Mouse (Mus musculus): Measurements from ENCODE around the gene Timm17a. TPM values are rescaled to one million over a fixed set of nuclear protein-coding genes. Genes with fewer than 3 reads are reported as not detected.

Gene Timm17a
- polyA plus RNA-seq, 1 experiment from 2014 or later = 374 TPM

DNA sequence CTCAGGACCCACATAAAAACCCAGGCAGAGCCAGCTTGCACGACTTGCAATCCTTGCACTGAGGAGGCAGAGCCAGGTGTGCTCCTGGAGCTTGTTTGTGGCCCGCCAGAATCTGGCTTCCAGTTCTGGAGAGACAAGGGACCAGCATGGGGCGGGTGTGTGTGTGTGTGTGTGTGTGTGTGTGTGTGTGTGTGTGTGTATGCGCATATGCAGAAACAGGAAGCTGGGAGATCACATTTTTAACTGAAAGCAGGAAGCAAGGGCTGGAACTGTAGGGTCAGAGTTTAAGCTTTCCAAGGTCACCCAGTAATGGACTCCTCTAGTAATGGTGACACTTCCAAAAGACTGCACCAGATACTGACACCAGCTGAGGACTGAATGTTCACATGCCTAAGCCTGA lies 30.4 kb upstream of the Timm17a start:
- Histone ChIP-seq H3K4me1 (ENCODE audit: control insufficient read depth in 2 of 2, insufficient read depth in 2 of 2, low read length in 2 of 2) (peaks cover 7 to 13% of the 10 kb centered on the region in 2 experiments), H3K36me3 (ENCODE audit: control insufficient read depth, insufficient read depth, low read length) (no peaks in the 10 kb centered on the region), H3K27me3 (ENCODE audit: control insufficient read depth, insufficient read depth, low read length) (no peaks in the 10 kb centered on the region), H3K27ac (replicated peaks in 1 of 2; ENCODE audit: control insufficient read depth in 1 of 2, insufficient read depth in 1 of 2, low read depth in 2 of 2, low read length in 2 of 2) (no peak overlapping the region), H3K9me3 (ENCODE audit: control insufficient read depth, low read length) (no peaks in the 10 kb centered on the region), H3K9ac (ENCODE audit: low read length) (no peak overlapping the region), H3K4me2 (ENCODE audit: low read length) (no peak overlapping the region), H3K4me3 (ENCODE audit: control insufficient read depth in 1 of 2, insufficient read depth in 1 of 2, low read depth in 1 of 2, low read length in 2 of 2) (no peak overlapping the region)
- 63% methylated on average over 4 of the region's 4 CpGs for WGBS
- ATAC-seq (ENCODE audit: insufficient number of reproducible peaks, insufficient read depth, low FRiP score, low read depth) = no peak

- Histone ChIP-seq H3K4me1 (ENCODE audit: control insufficient read depth in 2 of 2, insufficient read depth in 2 of 2, low read length in 2 of 2) (peaks cover 0 to under 1% of the 10 kb centered on the region in 2 experiments; a peak in 1 of 4 replicates), H3K4me3 (ENCODE audit: control insufficient read depth in 1 of 2, insufficient read depth in 1 of 2, low read depth in 1 of 2, low read length in 2 of 2) (no peak overlapping the region), H3K9me3 (ENCODE audit: control insufficient read depth, low read length) (no peaks in the 10 kb centered on the region), H3K36me3 (ENCODE audit: control insufficient read depth, insufficient read depth, low read length) (no peaks in the 10 kb centered on the region), H3K27ac (replicated peaks in 1 of 2; ENCODE audit: control insufficient read depth in 1 of 2, insufficient read depth in 1 of 2, low read depth in 2 of 2, low read length in 2 of 2) (no peak overlapping the region), H3K9ac (ENCODE audit: low read length) (no peak overlapping the region), H3K4me2 (ENCODE audit: low read length) (no peak overlapping the region), H3K27me3 (ENCODE audit: control insufficient read depth, insufficient read depth, low read length) (no peaks in the 10 kb centered on the region)
- ATAC-seq (ENCODE audit: insufficient number of reproducible peaks, insufficient read depth, low FRiP score, low read depth) = no peak
- 80% methylated on average over 8 of the region's 8 CpGs for WGBS
Measured at GRCm38 (mm10) chr1:135341947-135342346, 28.4 kb upstream of the Timm17a start.

GRCm38 (mm10) chr1:135330578-135330977 lies 17.0 kb upstream of the Timm17a start:
- ATAC-seq (ENCODE audit: insufficient number of reproducible peaks, insufficient read depth, low FRiP score, low read depth) = no peak
- no peaks in the 10 kb centered on the region for H3K9me3 ChIP-seq (ENCODE audit: control insufficient read depth, low read length)
- H3K4me2 ChIP-seq (ENCODE audit: low read length) = no peak overlapping the region
- no peaks in the 10 kb centered on the region for H3K27me3 ChIP-seq (ENCODE audit: control insufficient read depth, insufficient read depth, low read length)
- H3K36me3 ChIP-seq (ENCODE audit: control insufficient read depth, insufficient read depth, low read length) = no peaks in the 10 kb centered on the region
- no peak overlapping the region for H3K27ac ChIP-seq (replicated peaks in 1 of 2; ENCODE audit: control insufficient read depth in 1 of 2, insufficient read depth in 1 of 2, low read depth in 2 of 2, low read length in 2 of 2)
- peaks cover 9 to 12% of the 10 kb centered on the region in 2 experiments; a peak in 2 of 4 replicates for H3K4me1 ChIP-seq (ENCODE audit: control insufficient read depth in 2 of 2, insufficient read depth in 2 of 2, low read length in 2 of 2)
- H3K9ac ChIP-seq (ENCODE audit: low read length) = no peak overlapping the region
- no peak overlapping the region for H3K4me3 ChIP-seq (ENCODE audit: control insufficient read depth in 1 of 2, insufficient read depth in 1 of 2, low read depth in 1 of 2, low read length in 2 of 2)
- 54% methylated on average over 6 of the region's 6 CpGs for WGBS

GRCm38 (mm10) chr1:135328368-135328767 lies 14.8 kb upstream of the Timm17a start:
- peaks cover 10 to 11% of the 10 kb centered on the region in 2 experiments; a peak in 1 of 4 replicates for H3K4me1 ChIP-seq (ENCODE audit: control insufficient read depth in 2 of 2, insufficient read depth in 2 of 2, low read length in 2 of 2)
- ATAC-seq (ENCODE audit: insufficient number of reproducible peaks, insufficient read depth, low FRiP score, low read depth) = no peak
- no peak overlapping the region for H3K9ac ChIP-seq (ENCODE audit: low read length)
- no peak overlapping the region for H3K4me3 ChIP-seq (ENCODE audit: control insufficient read depth in 1 of 2, insufficient read depth in 1 of 2, low read depth in 1 of 2, low read length in 2 of 2)
- H3K36me3 ChIP-seq (ENCODE audit: control insufficient read depth, insufficient read depth, low read length) = no peaks in the 10 kb centered on the region
- no peak overlapping the region for H3K4me2 ChIP-seq (ENCODE audit: low read length)
- 76% methylated on average over 5 of the region's 5 CpGs for WGBS
- H3K27ac ChIP-seq (replicated peaks in 1 of 2; ENCODE audit: control insufficient read depth in 1 of 2, insufficient read depth in 1 of 2, low read depth in 2 of 2, low read length in 2 of 2) = no peak overlapping the region
- no peaks in the 10 kb centered on the region for H3K9me3 ChIP-seq (ENCODE audit: control insufficient read depth, low read length)
- H3K27me3 ChIP-seq (ENCODE audit: control insufficient read depth, insufficient read depth, low read length) = no peaks in the 10 kb centered on the region

DNA sequence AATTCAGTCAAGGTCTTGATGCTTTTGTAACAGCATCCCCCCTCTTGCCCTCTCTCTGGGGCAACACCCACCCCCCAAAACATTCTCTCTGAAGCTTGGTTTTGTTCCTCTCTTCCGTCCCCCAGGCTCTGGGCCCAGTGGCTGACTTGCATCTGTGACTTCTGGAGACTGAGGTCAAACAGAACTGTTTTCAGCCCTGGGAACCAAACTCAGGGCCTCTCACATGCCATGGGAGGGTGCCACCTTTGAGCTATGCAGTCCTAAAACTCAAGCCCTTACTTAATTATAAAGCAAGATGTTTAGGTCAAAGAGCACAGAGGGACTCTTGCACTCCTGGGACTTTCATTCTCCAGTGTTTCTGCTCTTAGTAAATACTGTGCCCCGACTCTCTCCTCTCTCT lies 12.4 kb upstream of the Timm17a start:
- Histone ChIP-seq H3K9ac (ENCODE audit: low read length) (no peak overlapping the region), H3K27ac (replicated peaks in 1 of 2; ENCODE audit: control insufficient read depth in 1 of 2, insufficient read depth in 1 of 2, low read depth in 2 of 2, low read length in 2 of 2) (no peak overlapping the region), H3K4me2 (ENCODE audit: low read length) (peak overlapping the region; percentile 53; the same call in 1 of the 2 replicates), H3K4me3 (ENCODE audit: control insufficient read depth in 1 of 2, insufficient read depth in 1 of 2, low read depth in 1 of 2, low read length in 2 of 2) (peak overlapping the region in 1 of 2 experiments; percentile 27; a peak in 1 of 4 replicates), H3K4me1 (ENCODE audit: control insufficient read depth in 2 of 2, insufficient read depth in 2 of 2, low read length in 2 of 2) (peaks cover 3 to 4% of the 10 kb centered on the region in 2 experiments; a peak in 1 of 4 replicates), H3K27me3 (ENCODE audit: control insufficient read depth, insufficient read depth, low read length) (no peaks in the 10 kb centered on the region), H3K36me3 (ENCODE audit: control insufficient read depth, insufficient read depth, low read length) (no peaks in the 10 kb centered on the region), H3K9me3 (ENCODE audit: control insufficient read depth, low read length) (no peaks in the 10 kb centered on the region)
- WGBS = 73% methylated on average over 2 of the region's 2 CpGs
- ATAC-seq (ENCODE audit: insufficient number of reproducible peaks, insufficient read depth, low FRiP score, low read depth) = no peak

DNA sequence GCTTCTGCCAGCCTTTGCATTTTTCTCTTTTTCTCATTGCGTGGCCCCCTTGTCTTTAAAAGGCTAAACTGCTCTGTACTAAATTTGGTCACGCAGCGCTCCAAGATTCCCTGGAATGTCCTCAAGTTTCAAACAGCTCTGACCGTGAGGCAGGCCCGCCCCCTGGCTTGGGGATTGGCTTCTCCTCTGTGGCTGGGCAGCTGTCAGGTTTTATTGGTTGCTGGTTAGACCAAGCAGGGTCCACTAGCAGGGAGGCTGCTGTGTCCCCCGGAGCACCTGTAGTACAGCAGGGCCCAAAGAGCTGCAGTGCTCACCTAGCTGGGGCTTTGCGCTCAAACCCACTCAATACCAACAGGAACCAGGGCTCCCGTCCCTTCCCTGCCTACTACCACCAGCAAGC lies 11.0 kb upstream of the Timm17a start, which contains the start of gene Lmod1:
Lmod1 (plus strand) TSS at position 237 of the 400 bp plus-strand sequence.
- H3K9me3 ChIP-seq (ENCODE audit: control insufficient read depth, low read length) = no peaks in the 10 kb centered on the region
- H3K27ac ChIP-seq (replicated peaks in 1 of 2; ENCODE audit: control insufficient read depth in 1 of 2, insufficient read depth in 1 of 2, low read depth in 2 of 2, low read length in 2 of 2) = 0 out of 4 replicates have a peak within 1 kb of the TSS, but pooled peaks of 1 of the 2 experiments have one; percentile 8
- ATAC-seq (ENCODE audit: insufficient number of reproducible peaks, insufficient read depth, low FRiP score, low read depth) = no peak
- H3K4me3 ChIP-seq (ENCODE audit: control insufficient read depth in 1 of 2, insufficient read depth in 1 of 2, low read depth in 1 of 2, low read length in 2 of 2) = peak within 1 kb of the TSS; percentile 27
- no peaks in the 10 kb centered on the region for H3K36me3 ChIP-seq (ENCODE audit: control insufficient read depth, insufficient read depth, low read length)
- peaks cover 3 to 4% of the 10 kb centered on the region in 2 experiments; a peak in 1 of 4 replicates for H3K4me1 ChIP-seq (ENCODE audit: control insufficient read depth in 2 of 2, insufficient read depth in 2 of 2, low read length in 2 of 2)
- H3K4me2 ChIP-seq (ENCODE audit: low read length) = peak within 1 kb of the TSS; percentile 53
- no peaks in the 10 kb centered on the region for H3K27me3 ChIP-seq (ENCODE audit: control insufficient read depth, insufficient read depth, low read length)
- WGBS = 13% methylated on average over 8 of the region's 8 CpGs
- H3K9ac ChIP-seq (ENCODE audit: low read length) = peak within 1 kb of the TSS; percentile 57

DNA sequence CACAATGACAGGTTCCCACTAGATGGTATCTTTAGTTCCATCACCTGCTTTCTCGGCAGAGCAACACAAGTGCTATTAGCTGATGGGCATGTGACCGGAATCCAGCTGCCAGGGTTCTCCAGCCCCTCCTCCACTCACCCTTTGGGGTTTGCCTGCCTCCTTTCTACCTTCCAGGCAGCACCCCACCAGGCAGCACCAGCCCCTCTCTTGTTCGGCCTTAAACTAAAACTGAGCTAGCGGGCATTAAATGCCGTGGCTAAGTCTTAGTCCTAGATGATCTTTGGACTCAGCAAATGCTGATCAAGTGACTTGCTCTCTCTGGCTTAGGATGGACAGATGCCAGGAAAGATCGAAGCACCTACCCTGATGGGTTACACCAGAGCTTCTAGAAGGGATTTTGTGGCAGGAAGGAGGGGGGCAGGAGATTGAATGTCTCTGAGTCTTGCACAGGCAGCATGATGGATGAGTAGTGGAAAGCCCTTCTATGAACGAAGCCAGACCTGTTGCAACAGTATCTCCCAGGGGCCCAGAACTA lies 9.9 kb upstream of the Timm17a start:
- 82% methylated on average over 7 of the region's 7 CpGs for WGBS
- no peaks in the 10 kb centered on the region for H3K9me3 ChIP-seq (ENCODE audit: control insufficient read depth, low read length)
- H3K4me1 ChIP-seq (ENCODE audit: control insufficient read depth in 2 of 2, insufficient read depth in 2 of 2, low read length in 2 of 2) = peaks cover 3 to 4% of the 10 kb centered on the region in 2 experiments; a peak in 1 of 4 replicates
- ATAC-seq (ENCODE audit: insufficient number of reproducible peaks, insufficient read depth, low FRiP score, low read depth) = no peak
- H3K9ac ChIP-seq (ENCODE audit: low read length) = no peak overlapping the region
- no peaks in the 10 kb centered on the region for H3K36me3 ChIP-seq (ENCODE audit: control insufficient read depth, insufficient read depth, low read length)
- H3K27me3 ChIP-seq (ENCODE audit: control insufficient read depth, insufficient read depth, low read length) = no peaks in the 10 kb centered on the region
- no peak overlapping the region for H3K4me3 ChIP-seq (ENCODE audit: control insufficient read depth in 1 of 2, insufficient read depth in 1 of 2, low read depth in 1 of 2, low read length in 2 of 2)
- no peak overlapping the region for H3K4me2 ChIP-seq (ENCODE audit: low read length)
- H3K27ac ChIP-seq (replicated peaks in 1 of 2; ENCODE audit: control insufficient read depth in 1 of 2, insufficient read depth in 1 of 2, low read depth in 2 of 2, low read length in 2 of 2) = no peak overlapping the region

DNA sequence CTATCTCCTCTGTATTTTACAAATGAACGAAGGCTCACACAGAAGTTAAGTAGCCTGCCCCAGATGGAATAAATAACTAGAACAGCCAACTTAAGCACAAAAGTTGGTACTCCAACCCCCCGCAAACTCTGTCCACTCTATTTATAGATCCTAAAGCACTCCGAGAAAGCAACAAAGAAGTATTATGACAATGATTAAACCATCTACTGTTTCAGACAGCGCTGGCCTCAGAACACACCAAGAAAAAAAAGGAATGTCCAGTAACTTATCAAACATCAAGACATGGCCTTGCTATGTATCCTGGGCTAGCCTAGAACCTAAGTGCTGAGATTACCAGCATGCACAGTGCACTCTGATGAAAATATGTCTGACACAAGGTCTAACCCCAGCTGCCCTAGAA lies 1.4 kb downstream of the Timm17a start:
- Histone ChIP-seq H3K27me3 (ENCODE audit: control insufficient read depth, insufficient read depth, low read length) (no peaks in the 10 kb centered on the region), H3K9me3 (ENCODE audit: control insufficient read depth, low read length) (no peaks in the 10 kb centered on the region), H3K27ac (replicated peaks in 1 of 2; ENCODE audit: control insufficient read depth in 1 of 2, insufficient read depth in 1 of 2, low read depth in 2 of 2, low read length in 2 of 2) (no peak overlapping the region), H3K36me3 (ENCODE audit: control insufficient read depth, insufficient read depth, low read length) (peaks cover 31% of the 10 kb centered on the region), H3K4me2 (ENCODE audit: low read length) (peak overlapping the region; percentile 78), H3K9ac (ENCODE audit: low read length) (peak overlapping the region; percentile 99), H3K4me1 (ENCODE audit: control insufficient read depth in 2 of 2, insufficient read depth in 2 of 2, low read length in 2 of 2) (peaks cover 5 to 17% of the 10 kb centered on the region in 2 experiments), H3K4me3 (ENCODE audit: control insufficient read depth in 1 of 2, insufficient read depth in 1 of 2, low read depth in 1 of 2, low read length in 2 of 2) (peak overlapping the region; percentile 25 to 90; a peak in 3 of 4 replicates)
- 54% methylated on average over 4 of the region's 4 CpGs for WGBS
- ATAC-seq (ENCODE audit: insufficient number of reproducible peaks, insufficient read depth, low FRiP score, low read depth) = no peak

Measured in heart, embryonic 14.5 days (tissue).